11 mouse cellular contexts compared by ENCODE assay signal in the genomic region with DNA sequence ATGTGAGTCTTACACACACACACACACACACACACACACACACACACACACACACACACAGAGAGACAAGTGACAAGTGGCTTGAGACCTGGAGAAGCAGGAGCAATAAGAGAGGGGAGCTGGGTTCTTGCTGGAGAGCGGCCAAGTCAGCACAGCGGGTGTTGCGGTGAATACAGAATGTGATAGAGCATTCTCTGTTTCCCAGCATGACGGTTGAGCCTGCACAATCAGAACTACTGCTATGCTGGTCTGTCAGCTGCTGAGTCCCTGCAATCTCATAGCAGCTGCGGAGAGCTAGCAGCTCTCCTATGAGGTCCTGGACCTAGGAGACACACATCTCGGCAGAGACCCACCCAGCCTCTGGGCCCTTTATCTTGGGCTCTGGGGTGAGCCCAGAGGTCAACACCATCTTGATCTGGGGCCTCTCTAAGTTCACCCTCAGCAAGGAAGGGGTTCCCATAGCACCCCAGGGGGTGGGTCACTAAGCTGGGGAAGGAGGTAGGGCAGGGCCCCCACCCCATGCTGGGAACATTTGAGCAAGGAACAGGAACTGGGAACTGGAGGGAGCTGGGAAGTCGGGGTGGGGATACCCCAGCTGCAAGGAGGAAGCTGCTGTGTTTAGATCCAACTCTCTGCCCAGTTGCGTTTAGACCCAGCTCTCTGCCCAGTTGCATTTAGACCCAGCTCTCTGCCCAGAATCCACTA. TPM values are rescaled to one million over a fixed set of nuclear protein-coding genes. Genes with fewer than 3 reads are reported as not detected.
DNase-seq lines count a peak whose midpoint lies in the region; ATAC-seq and TF ChIP-seq lines count a peak whose summit lies in the region.
"Had no signal": no experiment of that assay in that cellular context is flagged by ENCODE, and none has a peak within 500 bp of the region (broad histone marks: within the 10 kb centered on the region; RNA-seq: fewer than 3 reads in every experiment).

No protein-coding gene starts in this region.

- H3K4me2 ChIP-seq in midbrain, embryonic 16.5 days (ENCODE audit: low read length) = no peak overlapping the region
- H3K4me2 ChIP-seq: embryonic facial prominence, embryonic 12.5 days had no signal

- DNase-seq in left cerebral cortex, adult 2 months (ENCODE audit: extremely low spot score in 1 of 2, low spot score in 2 of 2) = peak; percentile 26 to 39
- DNase-seq in left cerebral cortex, adult 8-10 months (ENCODE audit: low spot score in 2 of 2) = no peak
- DNase-seq in brain, embryonic 14.5 days (ENCODE audit: low read depth) = peak; percentile 96
- peak; percentile 61 to 66 for DNase-seq in frontal cortex, postnatal 14 days (ENCODE audit: low spot score in 2 of 2)
- no peak for DNase-seq in thymus, postnatal 36 days
- no peak for DNase-seq in c-Kit-positive CD71-positive TER-119-positive erythroid progenitor cells, embryonic 14.5 days (ENCODE audit: low spot score)
- no peak for DNase-seq in B cell, adult 2 months

- no peaks in the 10 kb centered on the region for H3K27me3 ChIP-seq in midbrain, embryonic 16.5 days (ENCODE audit: control insufficient read depth, insufficient read depth, low read depth, low read length)

- no peak for TF ChIP-seq CTCF in left cerebral cortex, adult 2 months (IDR thresholded peaks at IDR 0.05)
- no peak for TF ChIP-seq CTCF in brain, embryonic 14.5 days (IDR thresholded peaks at IDR 0.05; ENCODE audit: borderline replicate concordance, extremely low read depth, insufficient read depth, insufficient read length)

- ATAC-seq in midbrain, embryonic 16.5 days = peak; percentile 43; the same call in 1 of the 2 replicates

- TF ChIP-seq POLR2A in brain, embryonic 14.5 days (IDR thresholded peaks at IDR 0.05; ENCODE audit: borderline replicate concordance, extremely low read depth, insufficient read depth, insufficient read length, poor library complexity, severe bottlenecking) = no peak

- H3K9me3 ChIP-seq in midbrain, embryonic 16.5 days (replicated peaks; ENCODE audit: control insufficient read depth, low read length, poor library complexity, severe bottlenecking) = no peaks in the 10 kb centered on the region
- H3K9me3 ChIP-seq: embryonic facial prominence, embryonic 12.5 days had no signal

- WGBS in midbrain, embryonic 16.5 days = 15% methylated on average over 8 of the region's 8 CpGs

- intact Hi-C loops in left cerebral cortex, adult 2 months (cut with DNase I) = no loop called here

- no peak overlapping the region for H3K4me3 ChIP-seq in left cerebral cortex, adult 2 months
- H3K4me3 ChIP-seq in midbrain, embryonic 16.5 days (ENCODE audit: low read depth, low read length) = no peak overlapping the region
- H3K4me3 ChIP-seq: embryonic facial prominence, embryonic 12.5 days had no signal

- H3K9ac ChIP-seq in midbrain, embryonic 16.5 days (ENCODE audit: low read depth, low read length) = peak overlapping the region; percentile 40; the same call in 1 of the 2 replicates
- H3K9ac ChIP-seq: embryonic facial prominence, embryonic 12.5 days had no signal

- H3K4me1 ChIP-seq in midbrain, embryonic 16.5 days (ENCODE audit: control insufficient read depth, insufficient read depth, low read length) = peaks cover 18% of the 10 kb centered on the region

- no peaks in the 10 kb centered on the region for H3K36me3 ChIP-seq in midbrain, embryonic 16.5 days (ENCODE audit: control insufficient read depth, insufficient read depth, low read length)
- H3K36me3 ChIP-seq: embryonic facial prominence, embryonic 12.5 days had no signal

- H3K27ac ChIP-seq in left cerebral cortex, adult 2 months = peak overlapping the region; percentile 77
- H3K27ac ChIP-seq in midbrain, embryonic 16.5 days (ENCODE audit: low read length) = peak overlapping the region; percentile 66
- H3K27ac ChIP-seq: embryonic facial prominence, embryonic 12.5 days had no signal

RNA-seq across cellular contexts. Expression of gene Ift27, which starts 7.9 kb away (rescaled TPM):
- total RNA-seq in left cerebral cortex, adult 2 months (2021) = 10 to 100 TPM; 31.4 to 32.2 TPM
- total RNA-seq in left cerebral cortex, adult 8-10 months (2022) = 10 to 100 TPM; 30.6 to 34.2 (median 31.9) TPM
- polyA plus RNA-seq in brain, embryonic 14.5 days (2012; rRNA removed) = 56.7 and 68.1 TPM in 2 replicates
- 90.0 and 104 TPM in 2 replicates for polyA plus RNA-seq in midbrain, embryonic 16.5 days (2015; fragmentation: Nextera tagmentation; extraction: Ambion mirVana)

RNA-seq across cellular contexts. Expression of gene Pvalb, which starts 24.3 kb away (rescaled TPM):
- 10 to 100 TPM; 96.5 to 97.2 TPM for total RNA-seq in left cerebral cortex, adult 2 months (2021)
- total RNA-seq in left cerebral cortex, adult 8-10 months (2022) = 100 to 1,000 TPM; 101 to 113 (median 102) TPM
- 1.00 and 2.9 TPM in 2 replicates for polyA plus RNA-seq in brain, embryonic 14.5 days (2012; rRNA removed)
- polyA plus RNA-seq in midbrain, embryonic 16.5 days (2015; fragmentation: Nextera tagmentation; extraction: Ambion mirVana) = 1.3 and 1.8 TPM in 2 replicates
- total RNA-seq: hematopoietic stem cell, adult 5-6 weeks had no signal
- polyA plus RNA-seq: liver, embryonic 16.5 days had no signal

Comparison
In these comparisons a context has a peak if more than half of its experiments do, and no peak if none do; other contexts are left out.
1. DNase-seq: peak in left cerebral cortex, adult 2 months (2 of 2), brain, embryonic 14.5 days (single experiment) and frontal cortex, postnatal 14 days (2 of 2); none in left cerebral cortex, adult 8-10 months (0 of 2), thymus, postnatal 36 days (0 of 2), c-Kit-positive CD71-positive TER-119-positive erythroid progenitor cells, embryonic 14.5 days (single experiment) and B cell, adult 2 months (0 of 2).